9 mouse cellular contexts compared by ENCODE assay signal in genomic region chr11:50114329-50114728, GRCm38 (mm10). TPM values are rescaled to one million over a fixed set of nuclear protein-coding genes. Genes with fewer than 3 reads are reported as not detected.
DNase-seq lines count a peak whose midpoint lies in the region; ATAC-seq and TF ChIP-seq lines count a peak whose summit lies in the region.
"Had no signal": no experiment of that assay in that cellular context is flagged by ENCODE, and none has a peak within 500 bp of the region (broad histone marks: within the 10 kb centered on the region; RNA-seq: fewer than 3 reads in every experiment).

No protein-coding gene starts in this region.

- no peak overlapping the region for H3K9ac ChIP-seq in neural tube, embryonic 15.5 days (replicated peaks)
- no peak overlapping the region for H3K9ac ChIP-seq in limb, embryonic 11.5 days (ENCODE audit: low read length)
- H3K9ac ChIP-seq: stomach, embryonic 15.5 days had no signal

- H3K4me3 ChIP-seq in neural tube, embryonic 15.5 days (replicated peaks) = no peak overlapping the region
- H3K4me3 ChIP-seq in bone marrow macrophage, adult 2 months (ENCODE audit: insufficient read depth, low read length) = no peak overlapping the region
- no peak overlapping the region for H3K4me3 ChIP-seq in limb, embryonic 11.5 days (ENCODE audit: low read depth, low read length)
- H3K4me3 ChIP-seq: stomach, embryonic 15.5 days had no signal

- H3K9me3 ChIP-seq in neural tube, embryonic 15.5 days (replicated peaks) = no peaks in the 10 kb centered on the region
- no peaks in the 10 kb centered on the region for H3K9me3 ChIP-seq in limb, embryonic 11.5 days (ENCODE audit: control insufficient read depth, low read length)
- H3K9me3 ChIP-seq: stomach, embryonic 15.5 days had no signal

- WGBS in neural tube, embryonic 15.5 days = 15% methylated on average over 5 of the region's 5 CpGs
- WGBS in limb, embryonic 11.5 days = 16% methylated on average over 5 of the region's 5 CpGs

- H3K27me3 ChIP-seq in neural tube, embryonic 15.5 days (replicated peaks) = no peaks in the 10 kb centered on the region
- no peaks in the 10 kb centered on the region for H3K27me3 ChIP-seq in limb, embryonic 11.5 days (ENCODE audit: control insufficient read depth, insufficient read depth, low read length)
- H3K27me3 ChIP-seq: stomach, embryonic 15.5 days had no signal

- no peak overlapping the region for H3K4me2 ChIP-seq in neural tube, embryonic 15.5 days
- H3K4me2 ChIP-seq in limb, embryonic 11.5 days (ENCODE audit: low read depth, severe bottlenecking) = no peak overlapping the region
- H3K4me2 ChIP-seq: stomach, embryonic 15.5 days had no signal

- no peaks in the 10 kb centered on the region for H3K4me1 ChIP-seq in neural tube, embryonic 15.5 days
- peaks cover 13% of the 10 kb centered on the region for H3K4me1 ChIP-seq in bone marrow macrophage, adult 2 months (ENCODE audit: control insufficient read depth, insufficient read depth, low read length)
- no peaks in the 10 kb centered on the region for H3K4me1 ChIP-seq in limb, embryonic 11.5 days (ENCODE audit: control insufficient read depth, insufficient read depth, low read length)
- H3K4me1 ChIP-seq: stomach, embryonic 15.5 days had no signal

- TF ChIP-seq POLR2A in bone marrow macrophage, adult 2 months (IDR thresholded peaks at IDR 0.05; ENCODE audit: borderline replicate concordance, low read depth, low read length) = no peak

- H3K27ac ChIP-seq in neural tube, embryonic 15.5 days (replicated peaks) = no peak overlapping the region
- no peak overlapping the region for H3K27ac ChIP-seq in bone marrow macrophage, adult 2 months (ENCODE audit: insufficient read depth, low read depth, low read length)
- no peak overlapping the region for H3K27ac ChIP-seq in limb, embryonic 11.5 days (replicated peaks; ENCODE audit: low read depth, low read length)
- H3K27ac ChIP-seq: stomach, embryonic 15.5 days had no signal

- DNase-seq in neural tube, embryonic 10.5 days (ENCODE audit: extremely low spot score, low spot score) = peak; percentile 80
- DNase-seq in limb, embryonic 11.5 days (ENCODE audit: low spot score) = peak; percentile 86
- DNase-seq in monocyte, adult 2 months (ENCODE audit: low read depth in 1 of 2, low spot score in 2 of 2) = peak; percentile 44 to 68
- peak; percentile 52 for DNase-seq in testis, postnatal 14 days (ENCODE audit: low spot score)

- peak; percentile 63; the same call in 1 of the 2 replicates for TF ChIP-seq CTCF in bone marrow macrophage, adult 2 months (IDR thresholded peaks at IDR 0.05; ENCODE audit: low read depth, low read length)

- H3K36me3 ChIP-seq in neural tube, embryonic 15.5 days = peaks cover 8% of the 10 kb centered on the region; the same call in 1 of the 2 replicates
- no peaks in the 10 kb centered on the region for H3K36me3 ChIP-seq in limb, embryonic 11.5 days (ENCODE audit: control insufficient read depth, insufficient read depth, low read length)
- H3K36me3 ChIP-seq: stomach, embryonic 15.5 days had no signal

- no peak for ATAC-seq in neural tube, embryonic 15.5 days (ENCODE audit: low FRiP score)
- ATAC-seq in erythroblast, adult 5-6 weeks (replicated peaks; ENCODE audit: low FRiP score, poor library complexity, severe bottlenecking) = peak; percentile 91
- ATAC-seq in hematopoietic stem cell, adult 5-6 weeks (replicated peaks in 1 of 2; ENCODE audit: insufficient read depth in 1 of 2, low FRiP score in 2 of 2, low TSS enrichment in 1 of 2, low read depth in 1 of 2, poor library complexity in 2 of 2, severe bottlenecking in 2 of 2) = peak; percentile 86 to 87
- ATAC-seq in limb, embryonic 11.5 days (ENCODE audit: insufficient number of reproducible peaks, low FRiP score, low TSS enrichment, low read depth) = no peak

RNA-seq across cellular contexts. Expression of gene Tbc1d9b, which starts 16.9 kb away (rescaled TPM):
- polyA plus RNA-seq in neural tube, embryonic 15.5 days (2015; fragmentation: Nextera tagmentation; extraction: Ambion mirVana) = 35.9 and 41.3 TPM in 2 replicates
- polyA plus RNA-seq in bone marrow macrophage, adult 2 months (2012; ENCODE audit: insufficient read depth, insufficient read length, missing spikeins) = 54.8 and 68.9 TPM in 2 replicates
- total RNA-seq in erythroblast, adult 5-6 weeks (2015; ENCODE audit: low replicate concordance) = 6.1 and 12.5 TPM in 2 replicates
- total RNA-seq in erythroblast, adult 5-6 weeks (2017; ENCODE audit: low replicate concordance) = 15.9 and 30.5 TPM in 2 replicates
- 89.9 and 124 TPM in 2 replicates for total RNA-seq in hematopoietic stem cell, adult 5-6 weeks (2017)
- polyA plus RNA-seq in limb, embryonic 11.5 days (2014; fragmentation: Nextera tagmentation; extraction: Ambion mirVana) = 29.4 and 34.8 TPM in 2 replicates

RNA-seq across cellular contexts. Expression of gene Mrnip, which starts 59.9 kb away (rescaled TPM):
- polyA plus RNA-seq in neural tube, embryonic 15.5 days (2015; fragmentation: Nextera tagmentation; extraction: Ambion mirVana) = 34.2 and 36.7 TPM in 2 replicates
- 3.3 and 3.6 TPM in 2 replicates for polyA plus RNA-seq in bone marrow macrophage, adult 2 months (2012; ENCODE audit: insufficient read depth, insufficient read length, missing spikeins)
- 6.7 and 9.8 TPM in 2 replicates for total RNA-seq in erythroblast, adult 5-6 weeks (2015; ENCODE audit: low replicate concordance)
- total RNA-seq in erythroblast, adult 5-6 weeks (2017; ENCODE audit: low replicate concordance) = 2.8 and 4.0 TPM in 2 replicates
- total RNA-seq in hematopoietic stem cell, adult 5-6 weeks (2017) = 5.4 and 10.9 TPM in 2 replicates
- polyA plus RNA-seq in limb, embryonic 11.5 days (2014; fragmentation: Nextera tagmentation; extraction: Ambion mirVana) = 29.8 and 30.9 TPM in 2 replicates

Comparison
In these comparisons a context has a peak if more than half of its experiments do, and no peak if none do; other contexts are left out.
1. ATAC-seq: peak in erythroblast, adult 5-6 weeks (single experiment) and hematopoietic stem cell, adult 5-6 weeks (2 of 2); none in neural tube, embryonic 15.5 days (single experiment) and limb, embryonic 11.5 days (single experiment).
2. Peak in every context shown above with its lines, with median percentiles within 50 percentile points of each other: DNase-seq.